Mouse (Mus musculus) limb, embryonic 14.5 days (tissue): ENCODE results near the gene Celf5. TPM values are rescaled to one million over a fixed set of nuclear protein-coding genes. Genes with fewer than 3 reads are reported as not detected.

Experiments
- ATAC-seq: fragments of 200-750 bp; cut with Nextera tagmentation; 2 replicates; pipeline ENCODE4 v1.8.0; 2017; ENCODE audit warnings: low read depth, moderate number of reproducible peaks, moderate TSS enrichment; ENCODE audit not compliant: low FRiP score
- DNase-seq: peaks from one replicate; pipeline ENCODE4 v3.0.0-alpha.2; 2015; ENCODE audit warnings: low spot score
- H3K27ac ChIP-seq: fragments of 300-500 bp; sonication (generic); replicated peaks from 2 replicates; pipeline ENCODE4 v1.5.1; 2014; ENCODE audit warnings: low read depth, mild to moderate bottlenecking, low read length, moderate library complexity, mixed read lengths
- H3K27me3 ChIP-seq: fragments of 300-500 bp; sonication (generic); 2 replicates; pipeline ENCODE4 v1.6.1; 2014; ENCODE audit warnings: low read length, mixed read lengths; ENCODE audit not compliant: control insufficient read depth, insufficient read depth
- H3K36me3 ChIP-seq: fragments of 300-500 bp; sonication (generic); 2 replicates; pipeline ENCODE4 v1.6.1; 2014; ENCODE audit warnings: mild to moderate bottlenecking, low read length, moderate library complexity, mixed read lengths; ENCODE audit not compliant: control insufficient read depth, insufficient read depth
- H3K4me1 ChIP-seq: fragments of 300-500 bp; sonication (generic); 2 replicates; pipeline ENCODE4 v1.6.1; 2014; ENCODE audit warnings: antibody characterized with exemption, low read length, mixed read lengths; ENCODE audit not compliant: control insufficient read depth, insufficient read depth
- H3K4me2 ChIP-seq: fragments of 300-500 bp; sonication (generic); replicated peaks from 2 replicates; pipeline ENCODE4 v1.6.1; 2014; ENCODE audit warnings: low read depth, mild to moderate bottlenecking, low read length, moderate library complexity; ENCODE audit not compliant: severe bottlenecking
- H3K4me3 ChIP-seq: fragments of 300-500 bp; sonication (generic); replicated peaks from 2 replicates; pipeline ENCODE4 v1.5.1; 2014; ENCODE audit warnings: low read length
- H3K9ac ChIP-seq: fragments of 300-500 bp; sonication (generic); 2 replicates; pipeline ENCODE4 v1.6.1; 2014; ENCODE audit warnings: mild to moderate bottlenecking, low read depth, low read length, moderate library complexity; ENCODE audit not compliant: severe bottlenecking
- H3K9me3 ChIP-seq: fragments of 300-500 bp; sonication (generic); 2 replicates; pipeline ENCODE4 v1.6.1; 2016; ENCODE audit warnings: low read length; ENCODE audit not compliant: control insufficient read depth
- POLR2A ChIP-seq: fragments of 200-500 bp; IDR thresholded peaks from 2 replicates; pipeline ENCODE4 v1.8.0; 2012; ENCODE audit warnings: inconsistent platforms, mild to moderate bottlenecking, moderate library complexity, borderline replicate concordance; ENCODE audit not compliant: insufficient read depth, insufficient read length; ENCODE audit errors: extremely low read depth
- WGBS: fragments of 180-500 bp; shearing (Covaris S2); extraction: QIAGEN DNeasy Blood & Tissue Kit; methylation state at CpG from one replicate; pipeline ENCODE4 v1.1.7; 2014; 5-methylcytosine and 5-hydroxymethylcytosine counted together
- polyA plus RNA-seq, 2 experiments: library from polyadenylated mRNA; depleted of rRNA in 1 of 2; stranded (reverse) in 1 of 2; unstranded in 1 of 2; fragments of >200 nt; fragmentation: Nextera tagmentation in 1 of 2; extraction: Ambion mirVana in 1 of 2; gene quantifications; 2 replicates each; pipeline versions ENCODE4 v1.2.1 to v1.2.3; 2012 to 2014

Celf5 gene
- polyA plus RNA-seq, 2 experiments = 0.85 to 5.9 TPM

- 87% methylated on average over 8 of the region's 8 CpGs for WGBS
- H3K27ac ChIP-seq = no peak overlapping the region
- no peak for ATAC-seq
- no peaks in the 10 kb centered on the region for H3K4me1 ChIP-seq
- H3K4me3 ChIP-seq = no peak overlapping the region
- H3K9me3 ChIP-seq = no peaks in the 10 kb centered on the region
- peaks cover 93% of the 10 kb centered on the region for H3K27me3 ChIP-seq
- H3K9ac ChIP-seq = no peak overlapping the region
- H3K36me3 ChIP-seq = no peaks in the 10 kb centered on the region
- H3K4me2 ChIP-seq = no peak overlapping the region
- no peak for DNase-seq
- no peak for TF ChIP-seq POLR2A
Observed at GRCm38 (mm10) chr10:81457624-81458023, 24.9 kb downstream of the Celf5 start.

GRCm38 (mm10) chr10:81456983-81457563 lies 25.4 kb downstream of the Celf5 start:
- Histone ChIP-seq H3K4me2 (no peak overlapping the region), H3K4me3 (no peak overlapping the region), H3K27ac (no peak overlapping the region), H3K4me1 (no peaks in the 10 kb centered on the region), H3K9me3 (no peaks in the 10 kb centered on the region), H3K36me3 (no peaks in the 10 kb centered on the region), H3K27me3 (peaks cover 93% of the 10 kb centered on the region), H3K9ac (no peak overlapping the region)
- no peak for TF ChIP-seq POLR2A
- WGBS = 36% methylated on average over 12 of the region's 12 CpGs
- no peak for ATAC-seq
- DNase-seq = no peak

- ATAC-seq (no peak), DNase-seq (no peak)
- Histone ChIP-seq H3K4me2 (no peak within 1 kb of the TSS), H3K27ac (no peak within 1 kb of the TSS), H3K9ac (no peak within 1 kb of the TSS), H3K27me3 (peaks cover 92% of the 10 kb centered on the region), H3K4me3 (no peak within 1 kb of the TSS), H3K9me3 (no peaks in the 10 kb centered on the region), H3K4me1 (no peaks in the 10 kb centered on the region), H3K36me3 (no peaks in the 10 kb centered on the region)
- no peak for TF ChIP-seq POLR2A
- 65% methylated on average over 28 of the region's 28 CpGs for WGBS
Observed at GRCm38 (mm10) chr10:81455181-81455895, 27.2 kb downstream of the Celf5 start, which contains the start of gene Nfic. Gene Nfic (minus strand): TSS chr10:81455635.

- ATAC-seq (no peak), DNase-seq (no peak)
- no peaks in the 10 kb centered on the region for H3K4me1 ChIP-seq
- no peak overlapping the region for H3K27ac ChIP-seq
- no peak overlapping the region for H3K4me3 ChIP-seq
- TF ChIP-seq POLR2A = no peak
- no peak overlapping the region for H3K4me2 ChIP-seq
- 71% methylated on average over 2 of the region's 2 CpGs for WGBS
- peaks cover 79% of the 10 kb centered on the region for H3K27me3 ChIP-seq
- H3K36me3 ChIP-seq = no peaks in the 10 kb centered on the region
- no peaks in the 10 kb centered on the region for H3K9me3 ChIP-seq
- no peak overlapping the region for H3K9ac ChIP-seq
Observed at GRCm38 (mm10) chr10:81454106-81454505, 28.4 kb downstream of the Celf5 start.

- no peaks in the 10 kb centered on the region for H3K9me3 ChIP-seq
- no peak overlapping the region for H3K27ac ChIP-seq
- H3K4me3 ChIP-seq = no peak overlapping the region
- H3K36me3 ChIP-seq = no peaks in the 10 kb centered on the region
- no peak for TF ChIP-seq POLR2A
- no peak overlapping the region for H3K9ac ChIP-seq
- 5% methylated on average over 14 of the region's 14 CpGs for WGBS
- H3K4me2 ChIP-seq = no peak overlapping the region
- H3K4me1 ChIP-seq = no peaks in the 10 kb centered on the region
- DNase-seq (no peak), ATAC-seq (no peak)
- peaks cover 71% of the 10 kb centered on the region for H3K27me3 ChIP-seq
Observed at GRCm38 (mm10) chr10:81452947-81453288, 29.6 kb downstream of the Celf5 start.
